Mouse (Mus musculus): ENCODE data around the gene Gm6803.
"Not testable (repeated sequence)": the region's sequence is repeated elsewhere in the genome, so short reads cannot be mapped to it uniquely, and the experiment has no call there.

Gm6803 gene

GRCm38 (mm10) chr12:88018671-88019070 lies at the start of gene Gm6803:
Gm6803 (minus strand) TSS chr12:88018771.
- DNase-seq (ENCODE audit: extremely low read depth, low read depth, low spot score) = not testable (repeated sequence)

GRCm38 (mm10) chr12:88045226-88045625 lies 26.7 kb upstream of the Gm6803 start:
- not testable (repeated sequence) for DNase-seq (ENCODE audit: extremely low read depth, low read depth, low spot score)

GRCm38 (mm10) chr12:88039703-88040102 lies 21.1 kb upstream of the Gm6803 start:
- DNase-seq (ENCODE audit: extremely low read depth, low read depth, low spot score) = not testable (repeated sequence)

- not testable (repeated sequence) for DNase-seq (ENCODE audit: extremely low read depth, low read depth, low spot score)
These were observed 20.5 kb upstream of the Gm6803 start for GRCm38 (mm10) chr12:88039062-88039461.

GRCm38 (mm10) chr12:88032250-88032649 lies 13.7 kb upstream of the Gm6803 start:
- DNase-seq (ENCODE audit: extremely low read depth, low read depth, low spot score) = not testable (repeated sequence)

- DNase-seq (ENCODE audit: extremely low read depth, low read depth, low spot score) = not testable (repeated sequence)
These were observed 8.1 kb upstream of the Gm6803 start, which contains the start of gene Gm2056 for GRCm38 (mm10) chr12:88026704-88027103. Gm2056 (plus strand) TSS chr12:88027004.

- not testable (repeated sequence) for DNase-seq (ENCODE audit: extremely low read depth, low read depth, low spot score)
These were observed 7.0 kb downstream of the Gm6803 start, which contains the start of gene Gm2075 for GRCm38 (mm10) chr12:88011548-88011947. Gm2075 (plus strand) TSS chr12:88011848.

- not testable (repeated sequence) for DNase-seq (ENCODE audit: extremely low read depth, low read depth, low spot score)
These were observed 14.5 kb downstream of the Gm6803 start for GRCm38 (mm10) chr12:88004118-88004517.

- DNase-seq (ENCODE audit: extremely low read depth, low read depth, low spot score) = not testable (repeated sequence)
These were observed 34.6 kb downstream of the Gm6803 start for GRCm38 (mm10) chr12:87984000-87984399.
